Mouse (Mus musculus): ENCODE measurements at regions not wholly inside any gene's neighbourhood (a gene's known extent, or its start where the extent isn't known, plus 50 kb on each side); places are given as distances from the start of the nearest gene placed in this dataset.

DNA sequence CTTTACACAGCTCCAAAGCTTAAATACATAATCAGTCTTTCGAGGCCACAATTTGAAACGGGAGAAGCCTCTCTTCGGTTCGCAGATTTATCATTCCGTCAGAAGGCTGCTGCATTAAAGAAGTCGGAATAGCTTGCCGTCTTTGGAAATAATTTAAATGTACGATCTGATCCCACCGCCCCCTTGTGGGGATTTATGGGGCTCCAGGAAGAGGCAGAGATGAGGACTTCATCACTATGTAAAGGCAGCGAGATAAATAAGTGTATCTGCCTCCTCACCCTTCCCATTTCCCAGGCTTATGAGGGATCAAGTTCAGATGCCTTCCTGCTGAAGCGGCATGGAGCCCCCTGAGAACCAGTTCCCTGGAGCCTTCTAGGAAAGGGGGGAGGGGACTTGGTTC, 89.9 kb upstream of the Bnip2 start:
- Histone ChIP-seq H3K27me3 (peaks cover 4% of the 10 kb centered on the region; the same call in 1 of the 2 replicates), H3K4me1 (peaks cover 4% of the 10 kb centered on the region; the same call in 1 of the 2 replicates), H3K36me3 (no peaks in the 10 kb centered on the region), H3K27ac (replicated peaks) (no peak overlapping the region), H3K9me3 (no peaks in the 10 kb centered on the region), H3K4me2 (replicated peaks) (peak overlapping the region; percentile 36), H3K9ac (replicated peaks) (0 out of 2 replicates have a peak overlapping the region, but pooled peaks have one; percentile 0), H3K4me3 (no peak overlapping the region)
- 15% methylated on average over 11 of the region's 11 CpGs for WGBS
- ATAC-seq (ENCODE audit: low FRiP score, low read depth), result no peak

DNA sequence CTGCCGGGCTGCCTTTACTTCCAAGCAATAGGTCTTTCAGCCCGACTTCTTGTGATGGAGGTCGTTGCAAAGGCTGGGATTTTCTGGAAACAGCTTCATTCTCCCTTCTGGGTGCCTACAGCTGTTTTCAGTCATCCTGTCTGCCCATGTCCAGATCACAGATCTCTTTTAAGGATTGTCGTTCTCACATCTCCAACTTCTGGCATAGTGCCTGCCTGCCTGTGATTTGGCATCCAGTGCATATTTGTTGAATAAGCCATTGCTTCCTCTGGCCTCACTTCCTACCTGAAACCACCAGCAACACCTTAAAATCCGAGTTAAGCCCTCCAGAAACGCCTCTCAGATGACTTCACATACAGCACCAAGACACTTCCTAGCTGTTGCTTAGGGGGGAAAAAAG, 88.4 kb upstream of the Bnip2 start:
- Histone ChIP-seq H3K9me3 (no peaks in the 10 kb centered on the region), H3K27me3 (no peaks in the 10 kb centered on the region; the same call in 1 of the 2 replicates), H3K36me3 (no peaks in the 10 kb centered on the region), H3K27ac (replicated peaks) (no peak overlapping the region), H3K4me1 (peaks cover 4% of the 10 kb centered on the region; the same call in 1 of the 2 replicates), H3K4me2 (replicated peaks) (no peak overlapping the region), H3K4me3 (no peak overlapping the region), H3K9ac (replicated peaks) (no peak overlapping the region)
- WGBS, result 72% methylated on average over 6 of the region's 6 CpGs
- ATAC-seq (ENCODE audit: low FRiP score, low read depth), result no peak

DNA sequence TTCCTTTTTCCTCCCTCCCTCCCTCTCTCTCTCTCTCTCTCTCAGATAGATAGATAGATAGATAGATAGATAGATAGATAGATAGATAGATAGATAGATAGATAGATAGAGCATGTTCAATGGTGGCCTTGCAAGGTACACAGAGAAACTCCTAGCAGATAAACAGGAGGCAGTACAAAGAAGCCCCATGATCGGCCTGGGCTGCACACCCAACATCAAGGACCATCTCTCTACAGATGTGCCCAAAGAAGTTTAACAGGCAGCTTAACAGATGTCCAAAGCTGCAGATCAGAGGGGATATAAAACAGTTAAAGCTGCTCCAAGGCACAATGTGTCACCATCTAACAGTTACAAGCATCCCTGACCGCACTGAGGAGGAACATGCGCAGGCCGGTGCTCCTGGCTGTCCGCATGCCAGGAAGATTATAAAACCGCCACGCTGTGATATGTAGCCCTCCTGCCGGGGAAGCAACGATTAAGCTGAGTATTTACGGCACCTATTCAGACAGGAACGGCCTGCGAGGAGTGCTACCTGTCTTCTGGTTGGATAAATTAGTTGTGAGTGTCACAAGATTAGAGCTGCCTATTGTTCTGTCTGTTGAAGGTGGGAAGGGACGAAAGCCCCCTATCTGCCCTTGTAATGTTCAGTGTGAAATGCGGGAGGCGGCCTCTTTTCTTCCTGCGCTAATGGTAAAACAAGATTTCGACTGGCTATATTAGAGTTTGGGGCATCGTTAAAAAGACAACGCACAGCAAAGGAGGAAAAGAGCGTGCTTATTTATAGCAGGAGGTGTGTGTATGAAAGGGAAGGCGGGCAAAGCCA, 81.9 kb upstream of the Bnip2 start:
- Histone ChIP-seq H3K4me1 (peaks cover 6% of the 10 kb centered on the region), H3K9ac (replicated peaks) (no peak overlapping the region), H3K4me3 (0 out of 2 replicates have a peak overlapping the region, but pooled peaks have one; percentile 9), H3K27ac (replicated peaks) (no peak overlapping the region), H3K4me2 (replicated peaks) (peak overlapping the region; percentile 34), H3K36me3 (no peaks in the 10 kb centered on the region), H3K9me3 (no peaks in the 10 kb centered on the region), H3K27me3 (no peaks in the 10 kb centered on the region)
- 34% methylated on average over 21 of the region's 21 CpGs for WGBS
- ATAC-seq (ENCODE audit: low FRiP score, low read depth), result no peak

DNA sequence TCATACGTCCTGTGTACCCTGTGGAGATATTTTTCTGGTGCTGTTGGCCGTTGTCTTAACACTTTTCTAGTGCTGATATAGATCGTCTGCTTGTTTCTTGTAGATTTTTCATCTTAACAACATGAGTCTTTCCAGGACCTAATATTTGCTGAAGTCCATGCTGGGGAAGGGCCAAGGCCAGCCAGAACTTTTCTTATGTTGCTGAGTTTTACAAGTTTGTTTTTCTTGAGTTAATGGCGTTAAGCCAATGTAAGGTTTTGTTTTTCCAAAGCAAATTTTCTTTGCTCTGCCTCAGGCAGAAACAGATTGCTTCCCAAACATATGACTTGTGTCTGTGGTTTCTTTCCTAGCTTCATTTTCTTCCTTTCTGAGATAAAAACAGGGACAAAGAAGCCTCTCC, 78.6 kb upstream of the Bnip2 start:
- H3K4me3 ChIP-seq, result no peak overlapping the region
- no peak overlapping the region for H3K9ac ChIP-seq (replicated peaks)
- 85% methylated on average over 4 of the region's 4 CpGs for WGBS
- H3K4me1 ChIP-seq, result peaks cover 6% of the 10 kb centered on the region
- H3K9me3 ChIP-seq, result no peaks in the 10 kb centered on the region
- H3K36me3 ChIP-seq, result no peaks in the 10 kb centered on the region
- no peak overlapping the region for H3K4me2 ChIP-seq (replicated peaks)
- no peak overlapping the region for H3K27ac ChIP-seq (replicated peaks)
- ATAC-seq (ENCODE audit: low FRiP score, low read depth), result no peak
- no peaks in the 10 kb centered on the region for H3K27me3 ChIP-seq

DNA sequence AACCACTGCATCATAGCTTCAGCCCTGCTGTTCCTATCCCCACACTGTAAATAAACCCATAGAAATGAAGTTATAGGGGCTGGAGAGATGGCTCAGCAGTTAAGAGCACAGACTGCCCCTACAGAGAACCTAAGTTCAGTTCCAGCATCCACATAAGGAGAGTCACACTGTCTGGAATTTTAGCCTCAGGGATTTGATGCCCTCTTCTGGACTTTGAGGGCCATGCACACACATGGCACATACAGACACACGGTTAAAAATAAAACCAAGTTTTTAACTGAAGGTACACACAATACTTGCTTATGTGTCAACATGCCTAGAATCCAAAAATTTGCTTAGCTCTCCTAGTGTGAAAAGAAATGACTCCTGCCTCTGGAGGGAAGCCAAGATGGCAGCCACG, 61.1 kb upstream of the Bnip2 start:
- Histone ChIP-seq H3K9ac (replicated peaks) (no peak overlapping the region), H3K9me3 (no peaks in the 10 kb centered on the region), H3K27me3 (no peaks in the 10 kb centered on the region), H3K4me3 (no peak overlapping the region), H3K4me2 (replicated peaks) (no peak overlapping the region), H3K36me3 (no peaks in the 10 kb centered on the region), H3K4me1 (no peaks in the 10 kb centered on the region), H3K27ac (replicated peaks) (no peak overlapping the region)
- WGBS, result 76% methylated on average over 2 of the region's 2 CpGs
- ATAC-seq (ENCODE audit: low FRiP score, low read depth), result no peak

DNA sequence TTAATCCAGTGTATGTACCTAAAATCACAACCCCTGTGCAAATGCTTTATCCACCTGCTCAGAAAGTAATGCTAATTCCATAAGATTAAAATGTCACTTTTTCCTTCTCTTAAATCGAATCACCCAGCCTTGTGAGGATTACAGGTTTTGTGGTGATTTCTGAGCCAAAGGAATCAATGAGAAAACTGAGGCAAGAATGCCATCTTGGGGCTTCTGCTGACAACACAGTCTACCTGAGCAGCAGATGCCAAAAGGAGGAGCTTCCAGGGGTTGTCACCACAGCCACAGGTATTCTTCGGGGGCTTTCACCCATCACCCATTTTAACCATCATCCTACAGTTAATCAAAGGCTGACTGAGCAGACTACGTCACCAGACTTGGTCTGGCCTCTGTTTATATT, 51.4 kb upstream of the Bnip2 start:
- Histone ChIP-seq H3K9ac (replicated peaks) (no peak overlapping the region), H3K27ac (replicated peaks) (no peak overlapping the region), H3K4me2 (replicated peaks) (no peak overlapping the region), H3K36me3 (no peaks in the 10 kb centered on the region), H3K9me3 (no peaks in the 10 kb centered on the region), H3K27me3 (no peaks in the 10 kb centered on the region), H3K4me1 (no peaks in the 10 kb centered on the region), H3K4me3 (no peak overlapping the region)
- 84% methylated on average over 3 of the region's 3 CpGs for WGBS
- ATAC-seq (ENCODE audit: low FRiP score, low read depth), result no peak

Measured in midbrain, embryonic 12.5 days (tissue).